Mouse (Mus musculus): Measurements from ENCODE around the gene Tbc1d24.

GRCm38 (mm10) chr17:24168590-24169277 is 36.6 kb downstream of the Tbc1d24 start:
- TF ChIP-seq CTCF (IDR thresholded peaks at IDR 0.05; ENCODE audit: low read depth, low read length), result no peak
- no peak for TF ChIP-seq POLR2A (IDR thresholded peaks at IDR 0.05; ENCODE audit: insufficient read depth, low read length)
- TF ChIP-seq EP300 (IDR thresholded peaks at IDR 0.05; ENCODE audit: insufficient read depth, low read depth, low read length), result 0 out of 2 replicates have a peak, but pooled peaks have one; percentile 1
